Mouse (Mus musculus): ENCODE results near the gene Olfr90. TPM values are rescaled to one million over a fixed set of nuclear protein-coding genes. Genes with fewer than 3 reads are reported as not detected.

The Olfr90 gene
- total and polyA plus RNA-seq, 3 experiments = not detected

GRCm38 (mm10) chr17:37061435-37061834 is 26.9 kb downstream of the Olfr90 start:
- Histone ChIP-seq H3K9ac (ENCODE audit: insufficient read depth, low read depth) (no peak overlapping the region), H3K4me1 (ENCODE audit: control insufficient read depth in 1 of 2, insufficient read depth in 2 of 2) (no peaks in the 10 kb centered on the region), H3K9me3 (replicated peaks; ENCODE audit: low read length) (no peaks in the 10 kb centered on the region), H3K4me2 (ENCODE audit: insufficient read depth, low read depth, poor library complexity, severe bottlenecking) (no peak overlapping the region), H3K27ac (ENCODE audit: insufficient read depth, low read depth) (no peak overlapping the region), H3K79me2 (replicated peaks; ENCODE audit: control insufficient read depth, extremely low read depth, insufficient read depth, poor library complexity, severe bottlenecking) (no peaks in the 10 kb centered on the region), H3K36me3 (replicated peaks in 1 of 2; ENCODE audit: control insufficient read depth in 1 of 2, insufficient read depth in 1 of 2, low read length in 1 of 2) (peaks cover 13 to 75% of the 10 kb centered on the region in 2 experiments), H3K27me3 (replicated peaks) (no peaks in the 10 kb centered on the region), H3K4me3 (replicated peaks in 1 of 3; ENCODE audit: low read depth in 2 of 3, low read length in 2 of 3, poor library complexity in 1 of 3) (no peak overlapping the region)
- dilution Hi-C loops (cut with MboI; ENCODE audit: extremely low pct_ligation_motif_present, extremely low pct_unique_long_range_greater_than_20kb, low sequenced_read_pairs) = no loop called here
- TF ChIP-seq MAX (IDR thresholded peaks at IDR 0.05; ENCODE audit: low read length) (no peak), HCFC1 (IDR thresholded peaks at IDR 0.05; ENCODE audit: low read depth, low read length) (no peak), MXI1 (IDR thresholded peaks at IDR 0.05; ENCODE audit: low read depth, low read length) (no peak), CHD2 (IDR thresholded peaks at IDR 0.05; ENCODE audit: low read length) (no peak), E2F4 (IDR thresholded peaks at IDR 0.05; ENCODE audit: insufficient replicate concordance, low read depth, low read length) (no peak), MYC (IDR thresholded peaks at IDR 0.05; ENCODE audit: low read depth, low read length) (no peak), POLR2A (IDR thresholded peaks at IDR 0.05; ENCODE audit: low read depth, low read length) (no peak)
- no peak for DNase-seq (ENCODE audit: extremely low read depth)
- in situ Hi-C loops (cut with MboI; ENCODE audit: low pct_ligation_motif_present, low pct_unique_long_range_greater_than_20kb, low sequenced_read_pairs) = loop anchor here (10.0 kb wide), 1 partner anchor 167 kb away; the partner anchor contains the start of genes Trim31 and Trim40

GRCm38 (mm10) chr17:37056957-37057356 is 31.3 kb downstream of the Olfr90 start:
- DNase-seq (ENCODE audit: extremely low read depth) = no peak
- no peak overlapping the region for H3K9ac ChIP-seq (ENCODE audit: insufficient read depth, low read depth)
- in situ Hi-C loops (cut with MboI; ENCODE audit: low pct_ligation_motif_present, low pct_unique_long_range_greater_than_20kb, low sequenced_read_pairs) (no loop called here), dilution Hi-C loops (cut with MboI; ENCODE audit: extremely low pct_ligation_motif_present, extremely low pct_unique_long_range_greater_than_20kb, low sequenced_read_pairs) (no loop called here)
- H3K4me3 ChIP-seq (replicated peaks in 1 of 3; ENCODE audit: low read depth in 2 of 3, low read length in 2 of 3, poor library complexity in 1 of 3) = no peak overlapping the region
- no peaks in the 10 kb centered on the region for H3K4me1 ChIP-seq (ENCODE audit: control insufficient read depth in 1 of 2, insufficient read depth in 2 of 2)
- TF ChIP-seq MAZ (IDR thresholded peaks at IDR 0.05; ENCODE audit: low read depth, low read length) = no peak
- no peak for TF ChIP-seq ZKSCAN1 (IDR thresholded peaks at IDR 0.05; ENCODE audit: borderline replicate concordance, low read depth, low read length)
- no peak for TF ChIP-seq UBTF (IDR thresholded peaks at IDR 0.05; ENCODE audit: low read depth, low read length)
- no peak for TF ChIP-seq MAX (IDR thresholded peaks at IDR 0.05; ENCODE audit: low read length)
- TF ChIP-seq MYC (IDR thresholded peaks at IDR 0.05; ENCODE audit: low read depth, low read length) = no peak
- TF ChIP-seq ZMIZ1 (IDR thresholded peaks at IDR 0.05; ENCODE audit: low read depth, low read length) = no peak
- no peak for TF ChIP-seq SMC3 (IDR thresholded peaks at IDR 0.05; ENCODE audit: low read depth, low read length)
- TF ChIP-seq TBP (conservative IDR thresholded peaks at IDR 0.05; ENCODE audit: low read depth, low read length) = no peak
- no peak for TF ChIP-seq MXI1 (IDR thresholded peaks at IDR 0.05; ENCODE audit: low read depth, low read length)
- TF ChIP-seq POLR2A (IDR thresholded peaks at IDR 0.05; ENCODE audit: low read depth, low read length) = no peak
- TF ChIP-seq SIN3A (IDR thresholded peaks at IDR 0.05; ENCODE audit: low read length) = no peak
- TF ChIP-seq RAD21 (IDR thresholded peaks at IDR 0.05; ENCODE audit: low read depth, low read length) = no peak
- TF ChIP-seq HCFC1 (IDR thresholded peaks at IDR 0.05; ENCODE audit: low read depth, low read length) = no peak
- TF ChIP-seq TCF12 (IDR thresholded peaks at IDR 0.05; ENCODE audit: low read depth, low read length) = no peak
- TF ChIP-seq NRF1 (IDR thresholded peaks at IDR 0.05; ENCODE audit: low read depth, low read length) = no peak
- no peak overlapping the region for H3K27ac ChIP-seq (ENCODE audit: insufficient read depth, low read depth)
- no peak overlapping the region for H3K4me2 ChIP-seq (ENCODE audit: insufficient read depth, low read depth, poor library complexity, severe bottlenecking)
- no peaks in the 10 kb centered on the region for H3K9me3 ChIP-seq (replicated peaks; ENCODE audit: low read length)
- no peaks in the 10 kb centered on the region for H3K79me2 ChIP-seq (replicated peaks; ENCODE audit: control insufficient read depth, extremely low read depth, insufficient read depth, poor library complexity, severe bottlenecking)
- H3K36me3 ChIP-seq (replicated peaks in 1 of 2; ENCODE audit: control insufficient read depth in 1 of 2, insufficient read depth in 1 of 2, low read length in 1 of 2) = peaks cover 14 to 72% of the 10 kb centered on the region in 2 experiments
- H3K27me3 ChIP-seq (replicated peaks) = no peaks in the 10 kb centered on the region
